Mouse (Mus musculus): ENCODE data around the gene Olfml2b. TPM values are rescaled to one million over a fixed set of nuclear protein-coding genes. Genes with fewer than 3 reads are reported as not detected.

Olfml2b gene
- polyA plus RNA-seq, 1 experiment from 2014 or later, result 4.3 TPM

GRCm38 (mm10) chr1:170619686-170620374 is 24.5 kb upstream of the Olfml2b start:
- Histone ChIP-seq H3K27me3 (no peaks in the 10 kb centered on the region), H3K4me2 (replicated peaks) (no peak overlapping the region), H3K4me3 (replicated peaks) (no peak overlapping the region), H3K4me1 (replicated peaks) (no peaks in the 10 kb centered on the region), H3K27ac (no peak overlapping the region), H3K9me3 (no peaks in the 10 kb centered on the region; the same call in 1 of the 2 replicates), H3K9ac (replicated peaks) (no peak overlapping the region), H3K36me3 (no peaks in the 10 kb centered on the region)
- 77% methylated on average over 2 of the region's 2 CpGs for WGBS
- no peak for ATAC-seq

- 91% methylated on average over 5 of the region's 5 CpGs for WGBS
- Histone ChIP-seq H3K9me3 (no peaks in the 10 kb centered on the region; the same call in none of the 2 replicates), H3K27me3 (no peaks in the 10 kb centered on the region), H3K27ac (no peak overlapping the region), H3K9ac (replicated peaks) (no peak overlapping the region), H3K4me3 (replicated peaks) (no peak overlapping the region), H3K36me3 (no peaks in the 10 kb centered on the region), H3K4me2 (replicated peaks) (no peak overlapping the region), H3K4me1 (replicated peaks) (no peaks in the 10 kb centered on the region)
- no peak for ATAC-seq
Observed at GRCm38 (mm10) chr1:170622934-170623333, 21.4 kb upstream of the Olfml2b start.

GRCm38 (mm10) chr1:170623432-170623831 is 20.9 kb upstream of the Olfml2b start:
- H3K9ac ChIP-seq (replicated peaks), result no peak overlapping the region
- no peak overlapping the region for H3K27ac ChIP-seq
- no peaks in the 10 kb centered on the region for H3K4me1 ChIP-seq (replicated peaks)
- ATAC-seq, result no peak
- no peaks in the 10 kb centered on the region for H3K27me3 ChIP-seq
- H3K4me2 ChIP-seq (replicated peaks), result no peak overlapping the region
- WGBS, result 98% methylated on average over 1 of the region's 1 CpGs
- no peaks in the 10 kb centered on the region for H3K36me3 ChIP-seq
- no peaks in the 10 kb centered on the region; the same call in none of the 2 replicates for H3K9me3 ChIP-seq
- H3K4me3 ChIP-seq (replicated peaks), result no peak overlapping the region

GRCm38 (mm10) chr1:170630489-170630888 is 13.8 kb upstream of the Olfml2b start:
- no peaks in the 10 kb centered on the region for H3K36me3 ChIP-seq
- WGBS, result 90% methylated on average over 4 of the region's 4 CpGs
- ATAC-seq, result no peak
- no peak overlapping the region for H3K4me2 ChIP-seq (replicated peaks)
- no peaks in the 10 kb centered on the region for H3K4me1 ChIP-seq (replicated peaks)
- H3K9ac ChIP-seq (replicated peaks), result no peak overlapping the region
- no peaks in the 10 kb centered on the region for H3K9me3 ChIP-seq
- H3K4me3 ChIP-seq (replicated peaks), result no peak overlapping the region
- no peak overlapping the region for H3K27ac ChIP-seq
- no peaks in the 10 kb centered on the region for H3K27me3 ChIP-seq

- no peak overlapping the region for H3K27ac ChIP-seq
- H3K27me3 ChIP-seq, result no peaks in the 10 kb centered on the region
- no peak overlapping the region for H3K9ac ChIP-seq (replicated peaks)
- no peaks in the 10 kb centered on the region for H3K36me3 ChIP-seq
- H3K4me2 ChIP-seq (replicated peaks), result no peak overlapping the region
- no peak overlapping the region for H3K4me3 ChIP-seq (replicated peaks)
- WGBS, result 92% methylated on average over 5 of the region's 5 CpGs
- H3K4me1 ChIP-seq (replicated peaks), result no peaks in the 10 kb centered on the region
- H3K9me3 ChIP-seq, result no peaks in the 10 kb centered on the region
- ATAC-seq, result no peak
Observed at GRCm38 (mm10) chr1:170631571-170631970, 12.8 kb upstream of the Olfml2b start.

GRCm38 (mm10) chr1:170632385-170632784 is 11.9 kb upstream of the Olfml2b start:
- Histone ChIP-seq H3K4me1 (replicated peaks) (no peaks in the 10 kb centered on the region), H3K27ac (no peak overlapping the region), H3K9ac (replicated peaks) (no peak overlapping the region), H3K9me3 (no peaks in the 10 kb centered on the region), H3K4me3 (replicated peaks) (no peak overlapping the region), H3K27me3 (no peaks in the 10 kb centered on the region), H3K4me2 (replicated peaks) (no peak overlapping the region), H3K36me3 (no peaks in the 10 kb centered on the region)
- peak; percentile 58 for ATAC-seq
- 16% methylated on average over 3 of the region's 3 CpGs for WGBS

- peak; percentile 40; the same call in 1 of the 2 replicates for ATAC-seq
Observed at GRCm38 (mm10) chr1:170632856-170633255, 11.5 kb upstream of the Olfml2b start.

GRCm38 (mm10) chr1:170638941-170639340 is 5.4 kb upstream of the Olfml2b start:
- ATAC-seq, result no peak

More at GRCm38 (mm10) chr1:170632856-170633255, 11.5 kb upstream of the Olfml2b start:
- Histone ChIP-seq H3K4me3 (replicated peaks) (no peak overlapping the region), H3K9ac (replicated peaks) (no peak overlapping the region), H3K36me3 (no peaks in the 10 kb centered on the region), H3K9me3 (no peaks in the 10 kb centered on the region), H3K27me3 (no peaks in the 10 kb centered on the region), H3K4me1 (replicated peaks) (no peaks in the 10 kb centered on the region), H3K4me2 (replicated peaks) (no peak overlapping the region), H3K27ac (no peak overlapping the region)
- WGBS, result 74% methylated on average over 4 of the region's 4 CpGs

GRCm38 (mm10) chr1:170645896-170646605 is 1.7 kb downstream of the Olfml2b start:
- Histone ChIP-seq H3K4me1 (replicated peaks) (peaks cover 18% of the 10 kb centered on the region), H3K4me2 (replicated peaks) (peak overlapping the region; percentile 81), H3K9me3 (no peaks in the 10 kb centered on the region), H3K27ac (no peak overlapping the region), H3K4me3 (replicated peaks) (no peak overlapping the region), H3K27me3 (0 out of 2 replicates have a peak, but pooled peaks cover 6% of the 10 kb centered on the region), H3K9ac (replicated peaks) (0 out of 2 replicates have a peak overlapping the region, but pooled peaks have one; percentile 28), H3K36me3 (peaks cover 4% of the 10 kb centered on the region; the same call in 1 of the 2 replicates)
- no peak for ATAC-seq
- 68% methylated on average over 15 of the region's 15 CpGs for WGBS

More at GRCm38 (mm10) chr1:170638941-170639340, 5.4 kb upstream of the Olfml2b start:
- Histone ChIP-seq H3K4me2 (replicated peaks) (no peak overlapping the region), H3K9ac (replicated peaks) (no peak overlapping the region), H3K4me3 (replicated peaks) (no peak overlapping the region), H3K4me1 (replicated peaks) (no peaks in the 10 kb centered on the region), H3K36me3 (no peaks in the 10 kb centered on the region), H3K27ac (no peak overlapping the region), H3K27me3 (0 out of 2 replicates have a peak, but pooled peaks cover 2% of the 10 kb centered on the region), H3K9me3 (no peaks in the 10 kb centered on the region)
- WGBS, result 88% methylated on average over 7 of the region's 7 CpGs

- Histone ChIP-seq H3K4me3 (replicated peaks) (no peak overlapping the region), H3K36me3 (peaks cover 4% of the 10 kb centered on the region; the same call in 1 of the 2 replicates), H3K27ac (no peak overlapping the region), H3K27me3 (0 out of 2 replicates have a peak, but pooled peaks cover 6% of the 10 kb centered on the region), H3K4me2 (replicated peaks) (no peak overlapping the region), H3K9me3 (no peaks in the 10 kb centered on the region), H3K9ac (replicated peaks) (no peak overlapping the region), H3K4me1 (replicated peaks) (peaks cover 21% of the 10 kb centered on the region)
- 85% methylated on average over 9 of the region's 9 CpGs for WGBS
- ATAC-seq, result no peak
Observed at GRCm38 (mm10) chr1:170646606-170647287, 2.4 kb downstream of the Olfml2b start.

- no peak overlapping the region for H3K4me3 ChIP-seq (replicated peaks)
- no peak for ATAC-seq
- 0 out of 2 replicates have a peak, but pooled peaks cover 6% of the 10 kb centered on the region for H3K27me3 ChIP-seq
- H3K27ac ChIP-seq, result no peak overlapping the region
- 88% methylated on average over 7 of the region's 7 CpGs for WGBS
- H3K9me3 ChIP-seq, result no peaks in the 10 kb centered on the region
- peaks cover 21% of the 10 kb centered on the region for H3K4me1 ChIP-seq (replicated peaks)
- no peak overlapping the region for H3K9ac ChIP-seq (replicated peaks)
- no peak overlapping the region for H3K4me2 ChIP-seq (replicated peaks)
- peaks cover 5% of the 10 kb centered on the region; the same call in 1 of the 2 replicates for H3K36me3 ChIP-seq
Observed at GRCm38 (mm10) chr1:170647381-170647780, 3.0 kb downstream of the Olfml2b start.

Measured in midbrain, embryonic 13.5 days (tissue).